Mouse (Mus musculus) stomach, embryonic 15.5 days (tissue): ENCODE measurements around the gene Inava. TPM values are rescaled to one million over a fixed set of nuclear protein-coding genes. Genes with fewer than 3 reads are reported as not detected.

Experiments used
- ATAC-seq: fragments of 200-750 bp; cut with Nextera tagmentation; 2 replicates; pipeline ENCODE4 v1.8.0; 2017; ENCODE audit warnings: low read depth, moderate number of reproducible peaks, moderate TSS enrichment; ENCODE audit not compliant: insufficient read depth, low FRiP score
- H3K27ac ChIP-seq: fragments of 300-500 bp; sonication (generic); 2 replicates; pipeline ENCODE4 v1.5.1; 2015; ENCODE audit warnings: mild to moderate bottlenecking, inconsistent platforms
- H3K27me3 ChIP-seq: fragments of 300-500 bp; sonication (generic); replicated peaks from 2 replicates; pipeline ENCODE4 v1.6.1; 2015; ENCODE audit warnings: inconsistent platforms
- H3K36me3 ChIP-seq: fragments of 300-500 bp; sonication (generic); 2 replicates; pipeline ENCODE4 v1.6.1; 2015; ENCODE audit warnings: inconsistent platforms
- H3K4me1 ChIP-seq: fragments of 300-500 bp; sonication (generic); 2 replicates; pipeline ENCODE4 v1.6.1; 2015; ENCODE audit warnings: inconsistent platforms
- H3K4me2 ChIP-seq: fragments of 300-500 bp; sonication (generic); 2 replicates; pipeline ENCODE4 v1.6.1; 2015; ENCODE audit warnings: mild to moderate bottlenecking, inconsistent platforms
- H3K4me3 ChIP-seq: fragments of 300-500 bp; sonication (generic); replicated peaks from 2 replicates; pipeline ENCODE4 v1.5.1; 2015; ENCODE audit warnings: inconsistent platforms
- H3K9ac ChIP-seq: fragments of 300-500 bp; sonication (generic); 2 replicates; pipeline ENCODE4 v1.6.1; 2015; ENCODE audit warnings: inconsistent platforms
- H3K9me3 ChIP-seq: fragments of 300-500 bp; sonication (generic); 2 replicates; pipeline ENCODE4 v1.6.1; 2016; ENCODE audit warnings: inconsistent platforms
- WGBS: fragments of 180-500 bp; shearing (Covaris S2); methylation state at CpG from one replicate; pipeline ENCODE4 v1.1.7; 2015; 5-methylcytosine and 5-hydroxymethylcytosine counted together
- polyA plus RNA-seq: library from polyadenylated mRNA; unstranded; fragments of >200 nt; fragmentation: Nextera tagmentation; extraction: Ambion mirVana; gene quantifications from 2 replicates; pipeline ENCODE4 v1.2.1, GENCODE M21; 2015

Inava gene
- polyA plus RNA-seq, 1 experiment from 2014 or later: 30.8 TPM

DNA sequence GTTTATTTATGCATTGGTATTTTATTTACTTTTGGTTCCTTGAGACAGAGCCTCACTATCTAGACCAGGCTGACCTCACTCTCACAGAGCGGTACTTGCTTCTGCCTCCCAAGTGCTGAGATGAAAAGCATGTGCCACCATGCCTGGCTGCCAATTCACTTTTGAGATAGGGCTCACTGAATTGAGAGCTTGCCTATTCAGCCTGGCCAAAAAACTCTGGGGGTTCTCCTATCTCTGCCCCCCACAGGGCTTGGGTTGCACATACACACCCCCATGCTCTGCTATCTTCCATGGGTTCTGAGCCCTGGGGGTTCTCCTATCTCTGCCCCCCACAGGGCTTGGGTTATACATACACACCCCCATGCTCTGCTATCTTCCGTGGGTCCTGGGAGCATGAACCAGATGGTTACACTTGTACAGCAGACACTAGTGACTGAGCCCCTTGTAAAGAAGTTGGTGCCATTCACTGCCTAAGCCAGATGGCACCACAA, 54.5 kb downstream of the Inava start:
- ATAC-seq: peak; percentile 48; the same call in 1 of the 2 replicates
- peaks cover 6% of the 10 kb centered on the region; the same call in 1 of the 2 replicates for H3K36me3 ChIP-seq
- no peak overlapping the region for H3K4me2 ChIP-seq
- no peaks in the 10 kb centered on the region for H3K27me3 ChIP-seq
- no peak overlapping the region for H3K27ac ChIP-seq
- H3K9me3 ChIP-seq: no peaks in the 10 kb centered on the region
- H3K4me3 ChIP-seq: no peak overlapping the region
- H3K9ac ChIP-seq: no peak overlapping the region
- WGBS: 58% methylated on average over 2 of the region's 2 CpGs
- H3K4me1 ChIP-seq: peaks cover 19% of the 10 kb centered on the region; the same call in 1 of the 2 replicates

DNA sequence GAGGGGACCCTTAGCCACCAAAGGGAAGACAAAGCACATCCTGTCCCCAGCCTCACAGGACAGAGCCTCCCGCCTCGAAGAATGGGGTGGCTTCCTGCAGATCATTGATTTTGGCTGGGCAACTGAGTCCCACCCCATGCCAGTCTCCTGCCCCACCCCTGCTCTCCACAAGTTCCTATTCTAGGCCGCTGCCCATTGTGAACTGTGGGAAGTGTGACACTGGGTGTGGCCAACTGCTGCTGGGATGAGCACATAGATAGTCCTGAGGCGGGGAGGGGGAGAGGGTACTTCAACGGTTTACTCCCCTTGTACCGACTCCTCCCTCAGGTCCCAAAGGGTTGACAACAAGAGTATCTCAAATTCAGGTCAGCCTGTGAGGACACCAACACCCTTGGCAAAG, 55.3 kb downstream of the Inava start:
- Histone ChIP-seq H3K9ac (no peak overlapping the region), H3K27ac (no peak overlapping the region)
- 49% methylated on average over 6 of the region's 6 CpGs for WGBS

DNA sequence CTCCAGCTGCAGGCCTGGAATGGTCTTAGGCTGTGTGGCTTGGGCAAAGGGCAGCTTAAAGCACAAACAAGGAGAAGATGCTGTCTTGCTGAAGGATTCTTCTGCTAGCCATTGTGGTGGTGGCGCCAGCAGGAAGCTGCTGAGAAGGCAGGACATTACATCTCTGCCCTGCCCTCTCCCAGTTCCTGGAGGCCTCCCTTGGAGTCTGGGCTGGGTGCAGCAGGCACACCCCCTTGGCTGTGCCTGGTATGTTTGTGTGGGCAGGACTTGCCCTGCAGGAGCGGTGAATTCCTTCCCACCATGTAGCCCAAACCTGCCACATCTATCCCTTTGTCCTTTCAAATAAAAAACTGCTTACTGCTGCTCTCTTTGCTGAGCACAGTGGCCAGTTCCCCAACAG, 57.0 kb downstream of the Inava start:
- Histone ChIP-seq H3K27ac (0 out of 2 replicates have a peak overlapping the region, but pooled peaks have one; percentile 35), H3K4me2 (no peak overlapping the region), H3K4me1 (peaks cover 35% of the 10 kb centered on the region), H3K36me3 (peaks cover 6% of the 10 kb centered on the region; the same call in 1 of the 2 replicates), H3K4me3 (no peak overlapping the region), H3K9me3 (no peaks in the 10 kb centered on the region), H3K9ac (no peak overlapping the region), H3K27me3 (no peaks in the 10 kb centered on the region)
- WGBS: 65% methylated on average over 2 of the region's 2 CpGs
- no peak; the same call in 1 of the 2 replicates for ATAC-seq

More for the DNA sequence above, 55.3 kb downstream of the Inava start:
- no peak overlapping the region for H3K4me3 ChIP-seq
- no peak for ATAC-seq
- peaks cover 27% of the 10 kb centered on the region for H3K4me1 ChIP-seq
- no peak overlapping the region for H3K4me2 ChIP-seq
- H3K36me3 ChIP-seq: peaks cover 6% of the 10 kb centered on the region; the same call in 1 of the 2 replicates
- H3K27me3 ChIP-seq: no peaks in the 10 kb centered on the region
- no peaks in the 10 kb centered on the region for H3K9me3 ChIP-seq

DNA sequence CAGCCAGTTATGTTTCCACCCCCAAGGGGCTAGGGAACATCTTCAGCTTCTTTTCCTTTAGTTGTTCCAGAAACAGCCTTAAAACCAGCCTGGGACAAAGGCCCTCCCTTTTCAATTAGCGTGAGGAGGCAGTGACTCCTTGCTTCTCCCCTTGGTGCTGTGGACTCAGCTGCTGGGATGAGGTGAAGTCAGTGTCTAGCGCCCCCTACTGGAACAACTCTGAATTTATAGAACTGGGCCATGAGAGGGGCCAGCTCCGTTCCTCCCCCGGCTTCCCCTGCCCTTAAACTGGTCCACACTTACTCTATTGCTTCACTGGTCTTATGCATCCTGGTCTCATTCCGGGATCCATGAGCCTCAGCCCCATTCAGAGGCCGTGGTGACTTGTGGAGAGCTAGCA, 58.9 kb downstream of the Inava start:
- ATAC-seq: no peak
- Histone ChIP-seq H3K4me2 (no peak overlapping the region), H3K36me3 (peaks cover 6% of the 10 kb centered on the region; the same call in 1 of the 2 replicates), H3K4me1 (peaks cover 35% of the 10 kb centered on the region), H3K9ac (no peak overlapping the region), H3K9me3 (no peaks in the 10 kb centered on the region), H3K4me3 (no peak overlapping the region), H3K27me3 (no peaks in the 10 kb centered on the region), H3K27ac (peak overlapping the region; percentile 70; the same call in 1 of the 2 replicates)
- WGBS: 27% methylated on average over 6 of the region's 6 CpGs

DNA sequence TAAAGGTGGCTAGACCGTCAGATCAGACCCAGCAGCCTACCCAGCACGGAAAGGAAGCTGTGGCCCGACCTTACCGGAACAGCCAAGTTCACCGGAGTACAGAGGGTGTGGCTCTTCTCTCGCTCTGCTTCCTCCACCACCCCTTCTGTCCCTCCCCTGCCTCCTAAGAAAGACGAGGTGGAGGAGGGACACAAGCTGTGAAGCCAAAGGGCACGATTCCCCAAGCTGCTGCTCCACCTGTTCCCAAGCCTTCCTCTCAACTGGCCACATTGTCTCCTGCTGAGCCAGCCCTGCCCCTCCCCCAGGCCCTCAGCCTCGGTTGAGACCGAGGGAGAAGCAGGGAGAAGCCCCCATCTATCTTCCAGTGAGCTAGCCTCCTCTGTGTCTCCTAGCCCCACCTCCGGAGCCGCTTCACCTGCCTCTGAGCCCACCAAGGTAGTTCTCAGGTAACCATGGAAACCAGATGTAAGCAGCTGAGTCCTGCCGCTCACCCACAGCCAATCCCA, 59.9 kb downstream of the Inava start:
- H3K9me3 ChIP-seq: no peaks in the 10 kb centered on the region
- 20% methylated on average over 13 of the region's 13 CpGs for WGBS
- H3K27ac ChIP-seq: peak overlapping the region; percentile 70
- H3K4me2 ChIP-seq: peak overlapping the region; percentile 37
- H3K9ac ChIP-seq: no peak overlapping the region
- no peaks in the 10 kb centered on the region for H3K27me3 ChIP-seq
- peaks cover 6% of the 10 kb centered on the region; the same call in 1 of the 2 replicates for H3K36me3 ChIP-seq
- H3K4me1 ChIP-seq: peaks cover 35% of the 10 kb centered on the region
- H3K4me3 ChIP-seq: no peak overlapping the region
- ATAC-seq: peak; percentile 51

DNA sequence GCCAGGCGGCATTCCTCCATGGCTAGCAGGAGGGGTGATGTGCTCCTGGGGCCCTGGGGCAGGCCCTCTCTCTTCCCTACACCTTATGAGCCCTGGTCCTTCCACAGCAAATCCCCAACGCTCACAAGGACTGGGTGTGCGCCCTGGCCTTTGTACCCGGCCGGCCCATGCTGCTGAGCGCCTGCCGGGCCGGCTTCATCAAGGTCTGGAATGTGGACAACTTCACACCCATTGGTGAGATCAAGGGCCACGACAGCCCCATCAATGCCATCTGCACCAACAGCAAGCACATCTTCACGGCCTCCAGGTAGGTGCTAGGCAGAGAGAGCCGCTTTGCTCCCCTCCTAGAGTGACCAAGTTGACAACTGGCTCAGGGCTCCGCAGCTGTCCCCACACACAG, 61.4 kb downstream of the Inava start:
- H3K9ac ChIP-seq: no peak overlapping the region
- no peaks in the 10 kb centered on the region for H3K27me3 ChIP-seq
- no peak for ATAC-seq
- H3K4me2 ChIP-seq: no peak overlapping the region
- WGBS: 70% methylated on average over 12 of the region's 12 CpGs
- no peak overlapping the region for H3K4me3 ChIP-seq
- peaks cover 30% of the 10 kb centered on the region for H3K4me1 ChIP-seq
- no peak overlapping the region for H3K27ac ChIP-seq
- H3K36me3 ChIP-seq: peaks cover 6% of the 10 kb centered on the region; the same call in 1 of the 2 replicates
- no peaks in the 10 kb centered on the region for H3K9me3 ChIP-seq

DNA sequence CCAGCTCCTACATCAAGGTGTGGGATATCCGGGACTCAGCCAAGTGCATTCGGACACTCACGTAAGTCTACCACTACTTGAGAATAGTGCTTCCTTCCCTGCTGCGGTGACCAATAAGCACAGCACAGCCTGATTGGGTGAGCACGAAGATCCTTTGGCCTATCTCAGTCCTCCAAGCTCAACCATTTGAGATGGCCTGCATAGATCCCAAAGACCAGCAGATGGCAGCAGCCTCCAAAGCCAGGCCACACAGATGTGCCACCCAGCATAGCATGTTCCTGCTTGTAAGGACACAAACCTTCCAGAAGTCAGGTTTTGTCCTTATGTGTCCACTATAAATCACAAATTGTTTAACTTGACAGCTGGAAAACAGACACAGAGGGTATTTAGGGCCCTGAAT, 64.0 kb downstream of the Inava start:
- Histone ChIP-seq H3K9me3 (no peaks in the 10 kb centered on the region), H3K4me1 (peaks cover 22% of the 10 kb centered on the region), H3K4me3 (no peak overlapping the region), H3K4me2 (peak overlapping the region; percentile 33; the same call in 1 of the 2 replicates), H3K9ac (no peak overlapping the region), H3K27me3 (no peaks in the 10 kb centered on the region), H3K36me3 (no peaks in the 10 kb centered on the region), H3K27ac (no peak overlapping the region)
- WGBS: 9% methylated on average over 5 of the region's 5 CpGs
- peak; percentile 36; the same call in 1 of the 2 replicates for ATAC-seq

DNA sequence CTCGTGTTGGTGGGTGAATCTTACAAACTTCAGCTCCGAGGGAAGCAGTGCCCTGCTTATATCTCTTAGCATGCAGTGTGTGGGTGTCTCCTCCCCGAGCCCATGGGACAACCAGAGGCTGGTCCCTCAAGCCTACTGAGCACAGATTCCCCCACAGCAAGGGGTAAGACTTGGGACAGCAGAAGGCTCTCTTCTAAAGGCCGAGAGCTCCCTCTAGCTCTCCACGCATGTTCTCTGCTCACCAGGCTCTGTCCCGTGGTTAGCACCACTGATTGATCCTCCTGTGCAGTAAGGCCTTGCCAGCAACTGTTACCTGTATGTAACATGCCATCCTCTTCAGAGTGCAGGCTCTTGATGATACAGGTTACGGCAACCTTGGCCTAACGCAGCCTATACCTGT, 66.4 kb downstream of the Inava start:
- H3K9ac ChIP-seq: no peak overlapping the region
- WGBS: 63% methylated on average over 8 of the region's 8 CpGs
- no peak for ATAC-seq

DNA sequence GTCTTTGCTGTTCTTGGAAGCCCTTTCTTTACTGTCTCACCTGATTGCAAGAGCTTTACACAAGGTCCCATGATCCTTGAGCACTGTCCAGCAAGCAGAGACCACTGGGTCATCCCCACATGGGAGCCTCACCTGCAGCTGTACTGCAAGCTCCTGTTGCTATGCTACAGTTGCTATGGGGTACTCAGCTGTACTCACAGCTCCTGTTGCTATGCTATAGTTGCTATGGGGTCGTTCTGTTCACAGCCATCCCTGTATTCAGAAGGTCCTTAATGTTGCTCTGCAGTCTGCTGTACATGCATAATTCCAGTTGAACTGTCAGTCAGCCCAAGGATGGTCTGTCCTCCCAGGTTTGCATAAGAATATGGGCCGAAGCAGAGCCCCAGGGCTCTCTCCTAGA, 68.6 kb downstream of the Inava start:
- Histone ChIP-seq H3K27me3 (no peaks in the 10 kb centered on the region), H3K27ac (no peak overlapping the region), H3K36me3 (no peaks in the 10 kb centered on the region), H3K4me3 (no peak overlapping the region), H3K9ac (no peak overlapping the region), H3K4me2 (no peak overlapping the region), H3K4me1 (no peaks in the 10 kb centered on the region), H3K9me3 (no peaks in the 10 kb centered on the region)
- WGBS: 70% methylated on average over 2 of the region's 2 CpGs
- ATAC-seq: no peak

More for the DNA sequence above, 66.4 kb downstream of the Inava start:
- 0 out of 2 replicates have a peak, but pooled peaks cover under 1% of the 10 kb centered on the region for H3K4me1 ChIP-seq
- H3K36me3 ChIP-seq: no peaks in the 10 kb centered on the region
- no peak overlapping the region for H3K4me3 ChIP-seq
- no peaks in the 10 kb centered on the region for H3K9me3 ChIP-seq
- no peaks in the 10 kb centered on the region for H3K27me3 ChIP-seq
- no peak overlapping the region for H3K4me2 ChIP-seq
- H3K27ac ChIP-seq: no peak overlapping the region

Other genes starting within 250 kb of the Inava start
- 0.06 and 0.09 TPM in 2 replicates for gene Igfn1, start 227.9 kb downstream of the Inava start, polyA plus RNA-seq
- 141 and 161 TPM in 2 replicates for gene Tmem9, start 226.1 kb downstream of the Inava start, polyA plus RNA-seq
- 0.33 and 0.50 TPM in 2 replicates for gene Ascl5, start 183.5 kb downstream of the Inava start, polyA plus RNA-seq
- 0.10 and 0.17 TPM in 2 replicates for gene Cacna1s, start 181.5 kb downstream of the Inava start, polyA plus RNA-seq
- gene Kif21b, start 102.9 kb downstream of the Inava start, polyA plus RNA-seq: 3.3 and 3.8 TPM in 2 replicates
- gene Mroh3, start 21.4 kb downstream of the Inava start, polyA plus RNA-seq: 0.66 and 0.73 TPM in 2 replicates
- not detected in 2 replicates for gene Gpr25, start 26.6 kb upstream of the Inava start, polyA plus RNA-seq
- 8.7 and 9.5 TPM in 2 replicates for gene Camsap2, start 111.8 kb upstream of the Inava start, polyA plus RNA-seq
- gene Ddx59, start 181.0 kb upstream of the Inava start, polyA plus RNA-seq: 12.5 and 13.0 TPM in 2 replicates
- 5.2 and 6.6 TPM in 2 replicates for gene Kif14, start 232.1 kb upstream of the Inava start, polyA plus RNA-seq